Mouse (Mus musculus) liver, adult (tissue): ENCODE results near the gene Marf1.

Source experiments
- GATA4 ChIP-seq: IDR thresholded peaks from 2 replicates; pipeline ENCODE4 v1.6.1; 2014; ENCODE audit warnings: mild to moderate bottlenecking, low read length; ENCODE audit not compliant: insufficient replicate concordance

Marf1 gene

GRCm38 (mm10) chr16:14162988-14163416, at the start of gene Marf1, which contains the start of gene Nde1:
Gene Marf1, minus strand, starts transcription at chr16:14163351.
Gene Nde1, plus strand, starts transcription at chr16:14163275.
- peak; percentile 55; the same call in 1 of the 2 replicates for TF ChIP-seq GATA4

DNA sequence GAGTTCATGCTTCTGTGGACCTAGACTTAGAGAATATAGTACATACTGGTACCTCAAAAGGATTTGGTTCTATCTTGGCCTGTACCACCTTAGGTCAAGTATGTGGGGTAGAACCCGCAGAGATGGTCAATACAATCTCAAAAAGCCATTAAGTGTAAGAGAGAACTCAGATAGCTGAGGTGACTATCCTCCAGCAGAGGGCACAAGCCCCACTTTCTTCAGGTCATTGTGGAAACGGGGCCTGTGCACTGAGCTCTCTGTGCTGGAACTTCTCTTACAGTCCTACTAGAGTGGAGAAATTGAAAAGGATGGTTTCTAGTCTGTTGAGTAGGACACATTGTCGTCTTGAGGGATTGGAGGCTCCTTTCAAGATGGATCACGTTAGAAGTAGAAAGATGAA, 35.6 kb upstream of the Marf1 start:
- TF ChIP-seq GATA4: no peak

DNA sequence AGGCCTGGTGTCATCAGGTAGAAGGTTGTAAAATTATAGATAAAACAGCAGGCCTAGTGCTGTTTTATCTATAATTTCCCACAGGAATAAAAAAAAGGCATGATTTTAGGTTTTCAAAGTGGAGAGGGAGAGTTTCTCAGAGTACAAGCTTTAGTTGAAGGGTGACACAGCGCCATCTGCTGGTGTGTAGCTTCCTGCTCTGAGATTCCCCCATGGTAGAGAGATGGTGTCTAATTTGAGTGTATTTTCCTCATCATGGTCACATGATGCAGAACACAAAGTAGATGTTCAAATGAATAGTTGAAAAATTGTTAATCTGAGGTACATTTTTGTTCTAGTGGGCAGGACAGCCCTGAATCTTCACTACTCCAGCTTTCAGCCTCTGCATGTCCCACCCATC, 32.3 kb upstream of the Marf1 start:
- no peak for TF ChIP-seq GATA4

DNA sequence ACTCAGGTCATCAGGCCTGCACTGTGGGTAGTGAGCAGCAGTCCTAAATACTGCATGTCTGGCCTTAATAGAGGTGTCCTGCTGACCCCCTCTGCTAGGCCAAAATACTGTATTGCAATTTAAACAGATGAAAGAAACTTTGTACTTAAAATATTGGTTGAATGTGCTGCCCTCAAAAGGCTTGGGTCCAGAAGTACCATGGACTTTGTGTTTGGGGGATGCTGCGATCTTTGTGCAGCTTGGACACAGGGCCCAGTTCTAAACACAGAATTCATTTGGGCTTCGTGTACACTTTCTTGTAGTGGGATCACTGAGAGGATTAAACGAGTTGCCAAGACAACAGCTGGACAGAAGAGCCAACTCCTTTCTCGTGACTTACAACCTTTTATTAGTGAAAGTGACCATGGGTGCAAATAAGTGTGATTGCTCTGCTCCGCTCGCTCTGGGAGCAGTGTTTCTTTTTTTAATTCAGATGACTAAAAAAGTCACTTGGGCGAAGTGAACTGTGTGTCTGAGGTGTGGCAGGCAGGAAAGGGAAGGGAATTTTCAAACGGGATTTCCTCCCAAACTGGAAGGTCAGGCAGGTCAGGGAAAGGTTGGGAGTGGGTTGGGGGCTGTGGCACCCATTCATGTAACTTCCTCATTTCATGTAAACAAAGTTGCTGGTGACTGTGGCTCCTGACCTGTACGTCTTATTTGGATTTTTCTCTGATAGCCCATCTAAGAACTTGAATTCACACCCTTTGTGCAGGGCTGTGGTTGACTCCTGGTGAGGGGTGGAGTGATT, 31.2 kb upstream of the Marf1 start:
- no peak for TF ChIP-seq GATA4

- TF ChIP-seq GATA4: no peak
Observed at GRCm38 (mm10) chr16:14185516-14185915, 22.4 kb upstream of the Marf1 start.

GRCm38 (mm10) chr16:14183856-14184255, 20.7 kb upstream of the Marf1 start:
- no peak for TF ChIP-seq GATA4

DNA sequence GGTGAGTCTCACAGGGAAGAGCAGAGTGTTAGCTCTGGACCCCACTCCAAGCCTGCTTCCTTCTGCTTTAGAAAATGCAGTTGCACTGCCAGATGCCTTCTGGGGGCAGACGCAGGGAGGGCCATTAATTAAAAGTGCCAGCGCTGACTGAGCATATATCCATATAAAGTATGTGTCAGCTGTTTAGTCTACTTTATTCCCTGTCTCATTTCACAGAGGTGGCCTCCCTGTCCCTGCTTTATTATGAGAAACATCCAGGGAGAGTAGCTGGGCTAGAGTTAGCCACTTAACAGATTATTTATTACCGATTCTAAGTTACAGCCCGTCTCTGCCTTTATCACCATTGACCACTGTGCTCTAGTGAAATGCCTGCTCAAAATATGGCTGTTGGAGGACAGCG, 19.2 kb upstream of the Marf1 start:
- no peak for TF ChIP-seq GATA4

DNA sequence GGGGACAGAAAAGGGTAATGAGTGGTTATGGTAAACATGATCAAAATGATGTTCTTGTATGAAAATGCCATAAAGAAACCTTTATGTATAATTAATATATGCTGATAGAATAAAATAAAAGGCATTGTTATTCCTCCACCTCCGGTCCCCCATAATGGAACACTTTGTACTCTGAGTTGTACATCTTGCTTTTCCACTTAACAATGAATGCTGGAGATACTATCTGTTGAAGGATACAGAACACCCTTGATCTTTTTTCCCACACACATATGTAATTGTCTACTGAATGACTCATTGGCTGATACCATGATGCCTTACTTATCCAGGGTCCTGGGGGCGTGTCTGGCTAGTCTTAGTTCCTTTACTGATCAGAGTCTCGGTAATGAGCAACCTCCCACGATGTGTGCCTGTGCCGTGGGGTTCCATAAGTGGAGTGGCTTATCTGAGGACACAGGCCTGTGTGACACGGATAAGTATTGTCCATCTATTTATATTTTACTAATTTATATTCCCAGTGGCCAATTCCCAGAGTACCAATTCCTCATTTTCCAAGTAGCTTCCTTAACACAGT, 17.1 kb upstream of the Marf1 start:
- no peak for TF ChIP-seq GATA4

DNA sequence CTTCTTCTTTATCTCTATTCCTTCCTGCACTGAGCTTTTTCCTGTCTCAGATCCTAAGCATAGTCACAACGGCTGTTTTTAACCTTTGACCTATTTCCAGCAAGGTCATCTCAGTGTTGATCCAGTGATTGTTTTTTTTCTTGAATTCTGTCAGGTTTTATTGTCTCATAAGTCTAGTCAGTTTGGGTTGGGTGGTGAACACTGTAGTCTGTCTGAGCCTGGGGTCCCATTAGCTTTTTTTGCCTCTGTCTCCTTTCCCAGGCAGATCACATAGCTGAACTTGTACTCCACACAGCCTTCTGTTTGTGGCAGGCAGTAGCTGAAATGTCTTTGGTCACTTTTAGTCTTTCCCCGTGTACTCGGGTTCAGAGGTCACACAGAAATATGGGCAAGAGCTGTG, 14.9 kb upstream of the Marf1 start:
- no peak for TF ChIP-seq GATA4

DNA sequence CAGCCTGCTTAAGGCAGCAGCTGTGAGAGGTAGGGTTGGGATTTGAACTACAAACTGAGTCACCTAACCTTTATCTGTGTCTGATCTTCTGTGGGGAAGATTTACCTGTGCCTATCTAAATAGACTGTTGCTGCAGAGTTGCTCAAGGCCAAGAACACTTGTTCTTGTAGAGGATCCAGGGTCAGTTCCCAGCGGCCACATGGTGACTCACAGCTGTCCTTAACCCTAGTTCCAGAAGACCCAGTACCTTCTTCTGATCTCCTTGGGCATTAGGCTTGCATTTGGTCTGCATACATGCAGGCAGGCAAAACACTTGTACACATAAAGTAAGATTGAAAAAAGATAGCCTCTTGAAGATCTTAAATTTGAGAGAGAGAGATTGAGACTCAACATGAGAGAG, 6.6 kb upstream of the Marf1 start:
- no peak for TF ChIP-seq GATA4

GRCm38 (mm10) chr16:14166490-14166889, 3.3 kb upstream of the Marf1 start:
- TF ChIP-seq GATA4: no peak

GRCm38 (mm10) chr16:14163731-14164130, 580 bp upstream of the Marf1 start:
- TF ChIP-seq GATA4: no peak

DNA sequence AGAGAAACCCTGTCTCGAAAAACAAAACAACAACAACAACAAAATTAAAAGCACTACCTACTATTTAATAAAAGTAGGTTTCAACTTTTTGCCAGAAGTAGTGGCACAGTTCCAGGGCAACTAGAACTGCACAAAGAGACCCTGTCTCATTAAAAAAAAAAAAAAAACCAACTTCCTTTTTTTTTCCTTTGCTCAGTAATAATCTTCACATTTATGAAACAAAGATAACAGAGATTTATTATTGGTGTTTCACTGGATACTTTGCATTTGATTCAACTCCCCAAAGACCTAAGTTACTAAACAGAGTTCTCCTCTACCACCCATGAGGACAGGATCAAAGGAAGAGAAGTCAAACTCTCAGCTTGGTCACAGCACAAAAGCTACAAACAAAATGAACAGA, 2.2 kb downstream of the Marf1 start:
- TF ChIP-seq GATA4: no peak

GRCm38 (mm10) chr16:14159746-14160131, 3.4 kb downstream of the Marf1 start:
- no peak for TF ChIP-seq GATA4

GRCm38 (mm10) chr16:14158936-14159745, 4.0 kb downstream of the Marf1 start:
- TF ChIP-seq GATA4: no peak

- no peak for TF ChIP-seq GATA4
Observed at GRCm38 (mm10) chr16:14158536-14158935, 4.6 kb downstream of the Marf1 start.
